Mouse (Mus musculus) heart, adult 2 months (tissue): ENCODE results near the gene Slc35e2. TPM values are rescaled to one million over a fixed set of nuclear protein-coding genes. Genes with fewer than 3 reads are reported as not detected.

Source experiments
- DNase-seq, 2 experiments: peaks; one replicate each; pipeline ENCODE4 v3.0.0; 2021
- H3K27ac ChIP-seq: fragments of 200-600 bp; 2 replicates; pipeline ENCODE4 v1.8.1; 2022
- H3K27me3 ChIP-seq: fragments of 200-500 bp; 2 replicates; pipeline ENCODE4 v1.6.1; 2012; ENCODE audit warnings: mild to moderate bottlenecking, low read length, inconsistent platforms, mixed read lengths; ENCODE audit not compliant: control insufficient read depth, insufficient read depth
- H3K36me3 ChIP-seq: fragments of 200-500 bp; 2 replicates; pipeline ENCODE4 v1.6.1; 2012; ENCODE audit warnings: low read length, inconsistent platforms; ENCODE audit not compliant: control insufficient read depth, insufficient read depth
- H3K4me1 ChIP-seq: fragments of 200-500 bp; 2 replicates; pipeline ENCODE4 v1.6.1; 2011; ENCODE audit warnings: low read length; ENCODE audit not compliant: control insufficient read depth, insufficient read depth
- H3K4me3 ChIP-seq: fragments of 200-600 bp; 2 replicates; pipeline ENCODE4 v1.8.1; 2022
- H3K79me2 ChIP-seq: fragments of 200-500 bp; replicated peaks from 2 replicates; pipeline ENCODE4 v1.6.1; 2012; ENCODE audit warnings: mild to moderate bottlenecking, inconsistent platforms, low read length, moderate library complexity, mixed read lengths; ENCODE audit not compliant: control insufficient read depth, insufficient read depth
- H3K9ac ChIP-seq: fragments of 200-500 bp; 2 replicates; pipeline ENCODE4 v1.6.1; 2012; ENCODE audit warnings: low read depth, mild to moderate bottlenecking, control low read depth, inconsistent platforms, low read length, mixed read lengths
- CTCF ChIP-seq: fragments of 200-600 bp; IDR thresholded peaks from 2 replicates; pipeline ENCODE4 v1.8.1; 2022; ENCODE audit warnings: antibody characterized with exemption, mild to moderate bottlenecking, moderate library complexity
- EP300 ChIP-seq: fragments of 200-500 bp; IDR thresholded peaks from 2 replicates; pipeline ENCODE4 v1.6.1; 2011; ENCODE audit warnings: low read depth, low read length, control low read depth; ENCODE audit not compliant: insufficient read depth
- POLR2A ChIP-seq: fragments of 200-500 bp; IDR thresholded peaks from 2 replicates; pipeline ENCODE4 v1.6.1; 2011; ENCODE audit warnings: mild to moderate bottlenecking, low read depth, low read length, control low read depth; ENCODE audit not compliant: insufficient read depth
- WGBS: fragments of 180-500 bp; shearing (Covaris S2); methylation state at CpG from one replicate; pipeline ENCODE4 v1.1.7; 2018; 5-methylcytosine and 5-hydroxymethylcytosine counted together
- intact Hi-C: fragments of 180-260 bp; cut with DNase I; formaldehyde crosslinking; loops from one replicate; pipeline ENCODE4 v1.15.1; 2025
- polyA plus RNA-seq: library from polyadenylated mRNA; depleted of rRNA; stranded (reverse); fragments of >200 nt; gene quantifications from 2 replicates; pipeline ENCODE4 v1.2.3, GENCODE M21; 2012
- total RNA-seq, 2 experiments: library from RNA; stranded (reverse); gene quantifications; 2 replicates each; pipeline ENCODE4 v1.2.3; 2021

Gene Slc35e2
- total and polyA plus RNA-seq, 3 experiments: 4.1 to 8.2 (median 6.3) TPM

GRCm38 (mm10) chr4:155560932-155561331 is 40.3 kb upstream of the Slc35e2 start:
- DNase-seq: peak in 1 of 2 experiments; percentile 43
- TF ChIP-seq CTCF (no peak), POLR2A (no peak), EP300 (peak; percentile 42; the same call in 1 of the 2 replicates)
- peaks cover 10% of the 10 kb centered on the region for H3K36me3 ChIP-seq
- no peaks in the 10 kb centered on the region for H3K79me2 ChIP-seq
- H3K27me3 ChIP-seq: no peaks in the 10 kb centered on the region
- no peak overlapping the region for H3K9ac ChIP-seq
- H3K27ac ChIP-seq: peak overlapping the region; percentile 74
- H3K4me1 ChIP-seq: peaks cover 18% of the 10 kb centered on the region
- H3K4me3 ChIP-seq: no peak overlapping the region
- 24% methylated on average over 2 of the region's 2 CpGs for WGBS
- intact Hi-C loops: loop anchor here (5.0 kb wide), 1 partner anchor 39 kb away; no protein-coding TSS in a partner anchor

GRCm38 (mm10) chr4:155561661-155562442 is 39.4 kb upstream of the Slc35e2 start, which contains the start of gene Nadk:
Nadk (plus strand) TSS chr4:155562378.
- peak in 1 of 2 experiments; percentile 63 for DNase-seq
- H3K79me2 ChIP-seq: no peaks in the 10 kb centered on the region
- peaks cover 23% of the 10 kb centered on the region for H3K4me1 ChIP-seq
- 42% methylated on average over 7 of the region's 7 CpGs for WGBS
- peak within 1 kb of the TSS; percentile 46 for H3K4me3 ChIP-seq
- TF ChIP-seq EP300 (no peak), CTCF (no peak), POLR2A (0 out of 2 replicates have a peak, but pooled peaks have one; percentile 30)
- H3K27ac ChIP-seq: peak within 1 kb of the TSS; percentile 74
- H3K36me3 ChIP-seq: peaks cover 8% of the 10 kb centered on the region
- H3K9ac ChIP-seq: peak within 1 kb of the TSS; percentile 3; the same call in 1 of the 2 replicates
- intact Hi-C loops: loop anchor here (2.0 to 5.0 kb wide), 2 partner anchors 39 to 40 kb away; partner anchors contain the start of gene Slc35e2
- no peaks in the 10 kb centered on the region for H3K27me3 ChIP-seq

GRCm38 (mm10) chr4:155562725-155563399 is 38.4 kb upstream of the Slc35e2 start:
- 1% methylated on average over 19 of the region's 19 CpGs for WGBS
- peaks cover 23% of the 10 kb centered on the region for H3K4me1 ChIP-seq
- intact Hi-C loops: loop anchor here (2.0 to 5.0 kb wide), 2 partner anchors 38 to 41 kb away; partner anchors contain the start of gene Slc35e2

GRCm38 (mm10) chr4:155563400-155564231 is 37.6 kb upstream of the Slc35e2 start:
- peaks cover 23% of the 10 kb centered on the region for H3K4me1 ChIP-seq
- H3K27ac ChIP-seq: peak overlapping the region; percentile 97
- no peaks in the 10 kb centered on the region for H3K27me3 ChIP-seq
- H3K36me3 ChIP-seq: peaks cover 8% of the 10 kb centered on the region
- TF ChIP-seq EP300 (peak; percentile 65; the same call in 1 of the 2 replicates), POLR2A (peak; percentile 80), CTCF (peak; percentile 67)
- peak overlapping the region; percentile 93 for H3K4me3 ChIP-seq
- intact Hi-C loops: loop anchor here (2.0 to 5.0 kb wide), 3 partner anchors 37 to 73 kb away; partner anchors contain the start of genes Gnb1 and Slc35e2
- DNase-seq: peak; percentile 97 to 98
- under 1% methylated on average over 69 of the region's 69 CpGs for WGBS
- H3K79me2 ChIP-seq: peaks cover 1% of the 10 kb centered on the region; the same call in 1 of the 2 replicates
- peak overlapping the region; percentile 88 for H3K9ac ChIP-seq

More at GRCm38 (mm10) chr4:155562725-155563399, 38.4 kb upstream of the Slc35e2 start:
- peak; percentile 71 to 75 for DNase-seq
- H3K9ac ChIP-seq: peak overlapping the region; percentile 3; the same call in 1 of the 2 replicates
- H3K36me3 ChIP-seq: peaks cover 8% of the 10 kb centered on the region
- TF ChIP-seq EP300 (no peak), CTCF (no peak), POLR2A (no peak; the same call in 1 of the 2 replicates)
- H3K27ac ChIP-seq: peak overlapping the region; percentile 74
- H3K27me3 ChIP-seq: no peaks in the 10 kb centered on the region
- H3K4me3 ChIP-seq: peak overlapping the region; percentile 46
- H3K79me2 ChIP-seq: no peaks in the 10 kb centered on the region
